Comparison of ENCODE assay signal across 14 mouse cellular contexts in the genomic region with DNA sequence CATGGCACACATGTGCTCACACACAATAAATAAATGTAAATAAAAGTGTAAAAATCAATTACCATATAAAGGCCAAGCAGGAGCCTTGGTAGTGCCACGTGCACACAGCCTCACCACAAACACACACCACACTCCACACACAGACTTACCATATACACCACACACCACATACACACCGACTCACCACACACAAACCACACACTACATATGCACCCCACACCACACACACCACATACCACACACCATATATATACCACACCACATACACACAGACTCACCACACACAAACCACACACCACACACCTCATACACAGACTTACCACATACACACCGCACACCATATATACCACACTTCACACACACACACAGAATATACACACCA. TPM values are rescaled to one million over a fixed set of nuclear protein-coding genes. Genes with fewer than 3 reads are reported as not detected.
DNase-seq lines count a peak whose midpoint lies in the region; ATAC-seq and TF ChIP-seq lines count a peak whose summit lies in the region.
"Had no signal": no experiment of that assay in that cellular context is flagged by ENCODE, and none has a peak within 500 bp of the region (broad histone marks: within the 10 kb centered on the region; RNA-seq: fewer than 3 reads in every experiment).

No protein-coding gene starts in this region.

- no peak for DNase-seq in heart, postnatal 36 days
- DNase-seq in liver, postnatal 0 days, result no peak
- DNase-seq in thymus, postnatal 36 days, result no peak
- DNase-seq in adipocyte (ENCODE audit: low spot score), result no peak
- DNase-seq: kidney, adult 8-10 months; lung, adult 2 months; right cerebral cortex, postnatal 4 days; thymus, adult 18-20 months had no signal

- H3K9me3 ChIP-seq in heart, embryonic 16.5 days (replicated peaks; ENCODE audit: control insufficient read depth, low read length), result no peaks in the 10 kb centered on the region
- H3K9me3 ChIP-seq in megakaryocyte, embryonic 14.5 days, result no peaks in the 10 kb centered on the region
- H3K9me3 ChIP-seq in liver, postnatal 0 days (ENCODE audit: low read length), result no peaks in the 10 kb centered on the region
- H3K9me3 ChIP-seq: hindbrain, embryonic 10.5 days had no signal

- intact Hi-C loops in heart, postnatal 36 days (cut with DNase I), result no loop called here

- H3K36me3 ChIP-seq in heart, embryonic 16.5 days (ENCODE audit: control insufficient read depth, insufficient read depth), result peaks cover 13% of the 10 kb centered on the region
- H3K36me3 ChIP-seq in megakaryocyte, embryonic 14.5 days (replicated peaks; ENCODE audit: low read length), result peaks cover 94% of the 10 kb centered on the region
- peaks cover 36% of the 10 kb centered on the region for H3K36me3 ChIP-seq in liver, postnatal 0 days (replicated peaks; ENCODE audit: insufficient read depth, low read length)

- no peak for ATAC-seq in heart, embryonic 16.5 days (replicated peaks; ENCODE audit: extremely low read depth, insufficient read depth, low FRiP score)
- no peak; the same call in 1 of the 2 replicates for ATAC-seq in megakaryocyte, adult 5-6 weeks (ENCODE audit: poor library complexity, severe bottlenecking)
- ATAC-seq in liver, postnatal 0 days, result no peak
- ATAC-seq: forebrain, embryonic 16.5 days had no signal

- 78% methylated on average over 3 of the region's 3 CpGs for WGBS in heart, embryonic 16.5 days
- 54% methylated on average over 3 of the region's 3 CpGs for WGBS in liver, postnatal 0 days (ENCODE audit: insufficient replicate concordance)

- H3K9ac ChIP-seq in heart, embryonic 16.5 days (ENCODE audit: low read length), result no peak overlapping the region
- H3K9ac ChIP-seq in liver, postnatal 0 days (replicated peaks), result no peak overlapping the region

- no peak for TF ChIP-seq EP300 in liver, postnatal 0 days (IDR thresholded peaks at IDR 0.05; ENCODE audit: low read depth)

- peak overlapping the region; percentile 74 for H3K27ac ChIP-seq in heart, embryonic 16.5 days (ENCODE audit: low read length)
- H3K27ac ChIP-seq in cortical plate, adult 2 months (ENCODE audit: insufficient read depth, low read length), result peak overlapping the region; percentile 80
- H3K27ac ChIP-seq in liver, postnatal 0 days (ENCODE audit: low read depth), result peak overlapping the region; percentile 26
- H3K27ac ChIP-seq: hindbrain, embryonic 10.5 days had no signal

- TF ChIP-seq POLR2A in cortical plate, adult 2 months (IDR thresholded peaks at IDR 0.05; ENCODE audit: extremely low read depth, insufficient read depth, low read length), result no peak

- H3K4me3 ChIP-seq in heart, embryonic 16.5 days (ENCODE audit: low read length), result no peak overlapping the region
- H3K4me3 ChIP-seq in megakaryocyte, embryonic 14.5 days (replicated peaks), result peak overlapping the region; percentile 76
- H3K4me3 ChIP-seq in cortical plate, adult 2 months (ENCODE audit: insufficient read depth, low read length), result no peak overlapping the region
- H3K4me3 ChIP-seq in liver, postnatal 0 days (ENCODE audit: low read depth, low read length), result no peak overlapping the region
- H3K4me3 ChIP-seq: hindbrain, embryonic 10.5 days had no signal

- no peaks in the 10 kb centered on the region for H3K27me3 ChIP-seq in heart, embryonic 16.5 days (ENCODE audit: control insufficient read depth, insufficient read depth, low read length)
- no peaks in the 10 kb centered on the region for H3K27me3 ChIP-seq in megakaryocyte, embryonic 14.5 days (replicated peaks)
- no peaks in the 10 kb centered on the region for H3K27me3 ChIP-seq in liver, postnatal 0 days (ENCODE audit: insufficient read depth, low read length)

- no peak for TF ChIP-seq CTCF in cortical plate, adult 2 months (IDR thresholded peaks at IDR 0.05; ENCODE audit: extremely low read depth, insufficient read depth, low read length)
- no peak for TF ChIP-seq CTCF in liver, postnatal 0 days (IDR thresholded peaks at IDR 0.05; ENCODE audit: low read depth)

- H3K4me2 ChIP-seq in heart, embryonic 16.5 days (ENCODE audit: low read depth, low read length), result no peak overlapping the region
- H3K4me2 ChIP-seq in liver, postnatal 0 days (ENCODE audit: low read depth, low read length), result no peak overlapping the region

- H3K4me1 ChIP-seq in heart, embryonic 16.5 days (ENCODE audit: control insufficient read depth, insufficient read depth, low read length), result peaks cover 10% of the 10 kb centered on the region
- H3K4me1 ChIP-seq in megakaryocyte, embryonic 14.5 days, result peaks cover 65% of the 10 kb centered on the region
- peaks cover 8% of the 10 kb centered on the region for H3K4me1 ChIP-seq in cortical plate, adult 2 months (ENCODE audit: control insufficient read depth, insufficient read depth, low read length)
- H3K4me1 ChIP-seq in liver, postnatal 0 days (ENCODE audit: insufficient read depth), result 0 out of 2 replicates have a peak, but pooled peaks cover 3% of the 10 kb centered on the region
- H3K4me1 ChIP-seq: hindbrain, embryonic 10.5 days had no signal

RNA-seq across cellular contexts. Expression of gene Daglb, which starts 6.8 kb away (rescaled TPM):
- 8.9 and 9.3 TPM in 2 replicates for polyA plus RNA-seq in heart, embryonic 16.5 days (2015; fragmentation: Nextera tagmentation; extraction: Ambion mirVana)
- total RNA-seq in heart, postnatal 36 days (2021), result 1 to 10 TPM; 8.2 to 9.0 TPM
- polyA plus RNA-seq in megakaryocyte, embryonic 14.5 days (2012; ENCODE audit: insufficient read depth, low replicate concordance), result 5.3 and 8.6 TPM in 2 replicates
- total RNA-seq in megakaryocyte, adult 5-6 weeks (2015), result 16.0 and 16.1 TPM in 2 replicates
- 27.0 and 36.3 TPM in 2 replicates for total RNA-seq in megakaryocyte, adult 5-6 weeks (2017)
- polyA plus RNA-seq in cortical plate, adult 2 months (2012; rRNA removed), result 30.4 and 32.4 TPM in 2 replicates
- 4.8 and 5.6 TPM in 2 replicates for polyA plus RNA-seq in liver, postnatal 0 days (2015; fragmentation: Nextera tagmentation; extraction: Ambion mirVana)

RNA-seq across cellular contexts. Expression of gene Rac1, which starts 56.7 kb away (rescaled TPM):
- 340 and 342 TPM in 2 replicates for polyA plus RNA-seq in heart, embryonic 16.5 days (2015; fragmentation: Nextera tagmentation; extraction: Ambion mirVana)
- 100 to 1,000 TPM; 239 to 240 TPM for total RNA-seq in heart, postnatal 36 days (2021)
- 176 and 178 TPM in 2 replicates for polyA plus RNA-seq in megakaryocyte, embryonic 14.5 days (2012; ENCODE audit: insufficient read depth, low replicate concordance)
- 1,230 and 1,275 TPM in 2 replicates for total RNA-seq in megakaryocyte, adult 5-6 weeks (2015)
- 215 and 239 TPM in 2 replicates for total RNA-seq in megakaryocyte, adult 5-6 weeks (2017)
- polyA plus RNA-seq in cortical plate, adult 2 months (2012; rRNA removed), result 516 and 529 TPM in 2 replicates
- polyA plus RNA-seq in liver, postnatal 0 days (2015; fragmentation: Nextera tagmentation; extraction: Ambion mirVana), result 162 and 173 TPM in 2 replicates

Comparison
In these comparisons a context has a peak if more than half of its experiments do, and no peak if none do; other contexts are left out.
1. H3K27ac ChIP-seq: peak in every context shown above with its lines; median percentile 80 in cortical plate, adult 2 months; 74 in heart, embryonic 16.5 days; 26 in liver, postnatal 0 days.